ENCODE assay signal across 12 mouse cellular contexts in genomic region chr1:14484121-14484916, GRCm38 (mm10).
A peak's percentile ranks its signal among the peaks of the same experiment; 100 is the strongest.
DNase-seq lines count a peak whose midpoint lies in the region; ATAC-seq lines count a peak whose summit lies in the region.
"Had no signal": no experiment of that assay in that cellular context is flagged by ENCODE, and none has a peak within 500 bp of the region (broad histone marks: within the 10 kb centered on the region; RNA-seq: fewer than 3 reads in every experiment).

No protein-coding gene starts in this region.

- no peaks in the 10 kb centered on the region for H3K9me3 ChIP-seq in midbrain, embryonic 11.5 days (ENCODE audit: control insufficient read depth, low read length)
- H3K9me3 ChIP-seq: forebrain, embryonic 15.5 days had no signal

- no peaks in the 10 kb centered on the region for H3K27me3 ChIP-seq in midbrain, embryonic 11.5 days (ENCODE audit: control insufficient read depth, insufficient read depth, low read length)
- H3K27me3 ChIP-seq: forebrain, embryonic 15.5 days had no signal

- no peaks in the 10 kb centered on the region for H3K36me3 ChIP-seq in midbrain, embryonic 11.5 days (ENCODE audit: control insufficient read depth, insufficient read depth, low read length)
- H3K36me3 ChIP-seq: forebrain, embryonic 15.5 days had no signal

- peak; percentile 6 to 20 for DNase-seq in left cerebral cortex, adult 18-20 months (ENCODE audit: low spot score in 2 of 2)
- no peak for DNase-seq in left cerebral cortex, adult 11 months (ENCODE audit: low spot score)
- peak; percentile 54 for DNase-seq in MN1 (ENCODE audit: low spot score)
- no peak for DNase-seq in thymus, postnatal 4 days
- DNase-seq in midbrain, embryonic 11.5 days (ENCODE audit: low spot score, missing footprints): no peak
- no peak for DNase-seq in embryo, embryonic 11 days
- DNase-seq: cerebellum, postnatal 25 days; heart, postnatal 36 days; thymus, adult 2 months had no signal

- H3K4me1 ChIP-seq in midbrain, embryonic 11.5 days (ENCODE audit: control insufficient read depth, insufficient read depth, low read length): no peaks in the 10 kb centered on the region
- H3K4me1 ChIP-seq: forebrain, embryonic 15.5 days had no signal

- H3K4me3 ChIP-seq in midbrain, embryonic 11.5 days (ENCODE audit: low read depth, low read length): no peak overlapping the region
- H3K4me3 ChIP-seq: forebrain, embryonic 15.5 days had no signal

- ATAC-seq in erythroblast, adult 5-6 weeks (replicated peaks; ENCODE audit: low FRiP score, poor library complexity, severe bottlenecking): peak; percentile 89
- peak; percentile 99 for ATAC-seq in megakaryocyte-erythroid progenitor cell, adult 5-6 weeks (replicated peaks; ENCODE audit: low FRiP score, low TSS enrichment, poor library complexity, severe bottlenecking)
- ATAC-seq in midbrain, embryonic 11.5 days (ENCODE audit: low FRiP score): no peak
- ATAC-seq: forebrain, embryonic 15.5 days had no signal

- no peak overlapping the region for H3K27ac ChIP-seq in midbrain, embryonic 11.5 days (ENCODE audit: low read depth, low read length)
- H3K27ac ChIP-seq: forebrain, embryonic 15.5 days had no signal

- H3K4me2 ChIP-seq in midbrain, embryonic 11.5 days: no peak overlapping the region
- H3K4me2 ChIP-seq: forebrain, embryonic 15.5 days had no signal

- WGBS in midbrain, embryonic 11.5 days: 89% methylated on average over 6 of the region's 6 CpGs

- H3K9ac ChIP-seq in midbrain, embryonic 11.5 days (ENCODE audit: low read length): no peak overlapping the region
- H3K9ac ChIP-seq: forebrain, embryonic 15.5 days had no signal

Comparison
In these comparisons a context has a peak if more than half of its experiments do, and no peak if none do; other contexts are left out.
1. DNase-seq: peak in left cerebral cortex, adult 18-20 months (2 of 2) and MN1 (single experiment); none in left cerebral cortex, adult 11 months (single experiment), thymus, postnatal 4 days (single experiment), midbrain, embryonic 11.5 days (single experiment) and embryo, embryonic 11 days (single experiment).